Mouse (Mus musculus) liver, embryonic 11.5 days (tissue): Measurements from ENCODE around the gene Ppp1r9a. TPM values are rescaled to one million over a fixed set of nuclear protein-coding genes. Genes with fewer than 3 reads are reported as not detected.

Experiments
- ATAC-seq: fragments of 200-750 bp; cut with Nextera tagmentation; replicated peaks from 2 replicates; pipeline ENCODE4 v1.8.0; 2017; ENCODE audit warnings: moderate number of reproducible peaks, mild to moderate bottlenecking, moderate TSS enrichment, moderate library complexity; ENCODE audit not compliant: low FRiP score
- DNase-seq: peaks from one replicate; pipeline ENCODE4 v3.0.0-alpha.2; 2017; ENCODE audit warnings: low spot score
- H3K27ac ChIP-seq: fragments of 300-500 bp; sonication (generic); 2 replicates; pipeline ENCODE4 v1.5.1; 2014; ENCODE audit warnings: mild to moderate bottlenecking, low read depth, low read length, control low read depth
- H3K27me3 ChIP-seq: fragments of 300-500 bp; sonication (generic); replicated peaks from 2 replicates; pipeline ENCODE4 v1.6.1; 2014; ENCODE audit warnings: low read length, mixed read lengths; ENCODE audit not compliant: control insufficient read depth, insufficient read depth
- H3K36me3 ChIP-seq: fragments of 300-500 bp; sonication (generic); 2 replicates; pipeline ENCODE4 v1.6.1; 2014; ENCODE audit warnings: mild to moderate bottlenecking, low read length, moderate library complexity, mixed read lengths; ENCODE audit not compliant: control insufficient read depth, insufficient read depth
- H3K4me1 ChIP-seq: fragments of 300-500 bp; sonication (generic); replicated peaks from 2 replicates; pipeline ENCODE4 v1.6.1; 2014; ENCODE audit warnings: low read length, mixed read lengths; ENCODE audit not compliant: control insufficient read depth, insufficient read depth
- H3K4me2 ChIP-seq: fragments of 300-500 bp; sonication (generic); 2 replicates; pipeline ENCODE4 v1.6.1; 2014; ENCODE audit warnings: mild to moderate bottlenecking, control low read depth, moderate library complexity
- H3K4me3 ChIP-seq: fragments of 300-500 bp; sonication (generic); 2 replicates; pipeline ENCODE4 v1.5.1; 2014; ENCODE audit warnings: low read depth, low read length, control low read depth
- H3K9ac ChIP-seq: fragments of 300-500 bp; sonication (generic); 2 replicates; pipeline ENCODE4 v1.6.1; 2014; ENCODE audit warnings: low read depth, low read length, control low read depth
- H3K9me3 ChIP-seq: fragments of 300-500 bp; sonication (generic); 2 replicates; pipeline ENCODE4 v1.6.1; 2016; ENCODE audit warnings: low read length, inconsistent platforms, mixed read lengths; ENCODE audit not compliant: control insufficient read depth
- WGBS: fragments of 180-500 bp; shearing (Covaris S2); extraction: QIAGEN DNeasy Blood & Tissue Kit; methylation state at CpG from one replicate; pipeline ENCODE4 v1.1.7; 2014; 5-methylcytosine and 5-hydroxymethylcytosine counted together
- polyA plus RNA-seq: library from polyadenylated mRNA; unstranded; fragments of >200 nt; fragmentation: Nextera tagmentation; extraction: Ambion mirVana; gene quantifications from 2 replicates; pipeline ENCODE4 v1.2.1, GENCODE M21; 2014

The Ppp1r9a gene
- polyA plus RNA-seq, 1 experiment from 2014 or later, result 17.6 TPM

DNA sequence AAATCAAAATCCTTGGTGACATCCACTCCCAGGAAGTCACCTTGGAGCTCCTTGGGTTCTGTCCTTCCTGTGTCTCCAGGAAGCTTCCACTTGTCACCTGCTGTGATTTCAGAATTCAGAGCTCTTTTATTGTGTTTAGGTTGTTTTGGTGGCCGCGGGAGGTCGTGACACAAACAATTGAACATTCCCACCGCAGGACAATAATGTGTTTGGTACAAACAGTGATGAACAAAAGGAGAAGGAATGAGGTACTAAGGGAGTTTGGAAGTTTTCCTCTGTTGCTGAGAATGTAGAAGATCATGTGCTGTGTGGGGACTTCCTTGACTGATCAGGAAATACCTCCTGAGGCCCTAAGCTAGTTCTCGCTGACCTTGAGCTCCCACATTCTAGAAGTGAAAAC lies 116.5 kb downstream of the Ppp1r9a start:
- Histone ChIP-seq H3K4me2 (no peak overlapping the region), H3K27ac (no peak overlapping the region), H3K9ac (no peak overlapping the region), H3K4me1 (0 out of 2 replicates have a peak, but pooled peaks cover 4% of the 10 kb centered on the region), H3K4me3 (no peak overlapping the region), H3K9me3 (no peaks in the 10 kb centered on the region), H3K27me3 (no peaks in the 10 kb centered on the region), H3K36me3 (no peaks in the 10 kb centered on the region)
- ATAC-seq (no peak), DNase-seq (no peak)
- 61% methylated on average over 5 of the region's 5 CpGs for WGBS

DNA sequence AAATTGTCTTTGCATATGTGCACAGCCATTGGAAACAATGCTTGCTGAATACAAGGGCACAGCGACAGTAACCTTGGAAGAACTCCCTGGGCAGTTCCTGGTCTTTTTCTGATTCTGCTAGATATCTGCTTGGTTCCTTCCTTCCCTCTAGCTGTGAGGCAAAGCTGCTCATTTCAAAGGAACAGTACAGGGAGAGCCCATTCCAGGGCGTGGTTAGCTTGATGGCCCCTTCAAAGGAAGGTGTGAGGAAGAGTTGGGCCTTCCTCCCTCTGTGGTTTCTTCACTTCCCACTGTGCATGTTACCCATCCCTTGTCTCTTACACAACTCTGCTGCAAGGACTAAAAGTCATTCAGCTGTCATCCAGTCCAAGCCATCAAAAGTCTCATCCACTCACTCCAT lies 117.3 kb downstream of the Ppp1r9a start:
- H3K36me3 ChIP-seq, result no peaks in the 10 kb centered on the region
- H3K27me3 ChIP-seq, result no peaks in the 10 kb centered on the region
- H3K4me1 ChIP-seq, result 0 out of 2 replicates have a peak, but pooled peaks cover 4% of the 10 kb centered on the region
- no peaks in the 10 kb centered on the region for H3K9me3 ChIP-seq
- 62% methylated on average over 2 of the region's 2 CpGs for WGBS
- H3K9ac ChIP-seq, result no peak overlapping the region
- no peak overlapping the region for H3K4me2 ChIP-seq
- H3K4me3 ChIP-seq, result no peak overlapping the region
- ATAC-seq (no peak), DNase-seq (no peak)
- H3K27ac ChIP-seq, result no peak overlapping the region

DNA sequence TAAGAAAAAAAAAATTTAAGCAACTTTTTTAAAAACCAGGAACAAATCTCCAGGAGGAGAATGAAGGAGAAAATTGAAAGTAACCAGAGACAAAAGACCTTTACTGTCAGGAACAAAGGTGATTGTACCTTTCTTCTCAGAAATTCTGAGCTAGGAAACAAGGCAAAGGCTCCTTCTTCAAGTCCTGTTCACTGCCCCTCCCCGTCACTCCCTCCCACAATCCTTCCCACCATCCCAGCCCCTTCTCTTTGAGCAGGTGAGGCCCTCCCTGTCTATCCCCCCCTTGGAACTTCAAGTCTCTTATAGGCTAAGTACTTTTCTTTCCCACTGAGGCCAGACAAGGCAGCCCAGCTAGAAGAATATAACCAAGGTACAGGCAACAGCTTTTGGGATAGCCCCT lies 117.8 kb downstream of the Ppp1r9a start:
- WGBS, result 86% methylated on average over 1 of the region's 1 CpGs
- no peaks in the 10 kb centered on the region for H3K36me3 ChIP-seq
- no peak overlapping the region for H3K27ac ChIP-seq
- 0 out of 2 replicates have a peak, but pooled peaks cover 4% of the 10 kb centered on the region for H3K4me1 ChIP-seq
- no peaks in the 10 kb centered on the region for H3K9me3 ChIP-seq
- no peak overlapping the region for H3K9ac ChIP-seq
- DNase-seq (no peak), ATAC-seq (no peak)
- H3K4me3 ChIP-seq, result no peak overlapping the region
- H3K4me2 ChIP-seq, result no peak overlapping the region
- no peaks in the 10 kb centered on the region for H3K27me3 ChIP-seq

- Histone ChIP-seq H3K36me3 (no peaks in the 10 kb centered on the region), H3K27ac (no peak overlapping the region), H3K27me3 (no peaks in the 10 kb centered on the region), H3K9me3 (no peaks in the 10 kb centered on the region), H3K4me1 (0 out of 2 replicates have a peak, but pooled peaks cover 4% of the 10 kb centered on the region), H3K4me2 (no peak overlapping the region), H3K4me3 (no peak overlapping the region), H3K9ac (no peak overlapping the region)
- ATAC-seq (no peak), DNase-seq (no peak)
- WGBS, result 56% methylated on average over 5 of the region's 5 CpGs
Measured at GRCm38 (mm10) chr6:5022677-5023076, 120.0 kb downstream of the Ppp1r9a start.

GRCm38 (mm10) chr6:5024893-5025292 lies 122.2 kb downstream of the Ppp1r9a start:
- Histone ChIP-seq H3K4me3 (no peak overlapping the region), H3K36me3 (no peaks in the 10 kb centered on the region), H3K27me3 (no peaks in the 10 kb centered on the region), H3K9ac (no peak overlapping the region), H3K27ac (no peak overlapping the region), H3K4me1 (peaks cover 2% of the 10 kb centered on the region; the same call in 1 of the 2 replicates), H3K4me2 (no peak overlapping the region), H3K9me3 (no peaks in the 10 kb centered on the region)
- 90% methylated on average over 7 of the region's 7 CpGs for WGBS
- DNase-seq (no peak), ATAC-seq (no peak)

GRCm38 (mm10) chr6:5026772-5027171 lies 124.1 kb downstream of the Ppp1r9a start:
- Histone ChIP-seq H3K9ac (no peak overlapping the region), H3K4me1 (peaks cover 2% of the 10 kb centered on the region; the same call in 1 of the 2 replicates), H3K9me3 (no peaks in the 10 kb centered on the region), H3K36me3 (no peaks in the 10 kb centered on the region), H3K27ac (no peak overlapping the region), H3K4me2 (no peak overlapping the region), H3K4me3 (no peak overlapping the region), H3K27me3 (no peaks in the 10 kb centered on the region)
- DNase-seq, result no peak
- no peak for ATAC-seq
- 83% methylated on average over 3 of the region's 3 CpGs for WGBS

DNA sequence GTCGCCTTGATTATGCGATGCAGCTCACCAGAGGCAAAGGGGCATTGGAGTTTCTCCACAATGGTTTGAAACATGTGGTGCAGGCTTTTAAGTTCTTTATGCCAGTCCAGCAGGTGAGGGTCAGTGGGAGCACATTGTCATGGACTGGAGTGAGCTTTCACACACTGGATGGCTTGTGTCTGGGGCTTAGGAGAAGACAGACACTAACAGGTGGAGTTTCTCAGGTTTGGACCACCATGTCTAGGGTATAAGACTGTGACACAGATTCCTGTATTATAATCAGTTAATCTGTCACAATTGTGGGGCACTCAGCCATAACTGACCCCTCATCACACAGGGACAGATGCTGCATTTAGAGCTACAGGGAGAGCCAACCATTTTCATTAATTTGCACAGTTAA lies 124.5 kb downstream of the Ppp1r9a start:
- no peak for ATAC-seq
- Histone ChIP-seq H3K27me3 (no peaks in the 10 kb centered on the region), H3K36me3 (no peaks in the 10 kb centered on the region), H3K4me3 (no peak overlapping the region), H3K27ac (no peak overlapping the region), H3K9me3 (no peaks in the 10 kb centered on the region), H3K4me1 (peaks cover 2% of the 10 kb centered on the region; the same call in 1 of the 2 replicates), H3K4me2 (no peak overlapping the region), H3K9ac (no peak overlapping the region)
- DNase-seq, result no peak
- 94% methylated on average over 2 of the region's 2 CpGs for WGBS

DNA sequence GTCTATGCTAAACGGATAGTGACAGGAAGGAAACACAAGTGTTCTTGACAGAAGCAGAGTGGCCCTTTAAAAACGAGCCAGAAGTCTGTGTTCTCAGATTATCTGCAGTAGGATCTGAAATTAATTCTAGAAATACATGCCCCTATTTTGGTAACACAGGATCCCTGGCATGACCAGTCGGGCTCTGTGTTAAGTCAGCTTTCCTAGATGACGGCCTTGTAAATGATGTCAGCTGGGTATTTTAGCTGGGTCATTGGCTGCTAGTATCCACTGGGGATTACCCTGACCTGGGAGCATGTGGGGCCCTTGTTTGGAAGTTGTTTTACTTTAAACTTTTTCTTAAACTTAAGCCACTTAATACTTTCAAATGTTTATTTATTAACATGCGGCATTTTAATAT lies 125.1 kb downstream of the Ppp1r9a start:
- H3K9ac ChIP-seq, result no peak overlapping the region
- H3K27ac ChIP-seq, result no peak overlapping the region
- H3K4me3 ChIP-seq, result no peak overlapping the region
- no peak overlapping the region for H3K4me2 ChIP-seq
- ATAC-seq (no peak), DNase-seq (no peak)
- 56% methylated on average over 5 of the region's 5 CpGs for WGBS
- no peaks in the 10 kb centered on the region for H3K9me3 ChIP-seq
- H3K4me1 ChIP-seq, result peaks cover 2% of the 10 kb centered on the region; the same call in 1 of the 2 replicates
- no peaks in the 10 kb centered on the region for H3K36me3 ChIP-seq
- H3K27me3 ChIP-seq, result no peaks in the 10 kb centered on the region

DNA sequence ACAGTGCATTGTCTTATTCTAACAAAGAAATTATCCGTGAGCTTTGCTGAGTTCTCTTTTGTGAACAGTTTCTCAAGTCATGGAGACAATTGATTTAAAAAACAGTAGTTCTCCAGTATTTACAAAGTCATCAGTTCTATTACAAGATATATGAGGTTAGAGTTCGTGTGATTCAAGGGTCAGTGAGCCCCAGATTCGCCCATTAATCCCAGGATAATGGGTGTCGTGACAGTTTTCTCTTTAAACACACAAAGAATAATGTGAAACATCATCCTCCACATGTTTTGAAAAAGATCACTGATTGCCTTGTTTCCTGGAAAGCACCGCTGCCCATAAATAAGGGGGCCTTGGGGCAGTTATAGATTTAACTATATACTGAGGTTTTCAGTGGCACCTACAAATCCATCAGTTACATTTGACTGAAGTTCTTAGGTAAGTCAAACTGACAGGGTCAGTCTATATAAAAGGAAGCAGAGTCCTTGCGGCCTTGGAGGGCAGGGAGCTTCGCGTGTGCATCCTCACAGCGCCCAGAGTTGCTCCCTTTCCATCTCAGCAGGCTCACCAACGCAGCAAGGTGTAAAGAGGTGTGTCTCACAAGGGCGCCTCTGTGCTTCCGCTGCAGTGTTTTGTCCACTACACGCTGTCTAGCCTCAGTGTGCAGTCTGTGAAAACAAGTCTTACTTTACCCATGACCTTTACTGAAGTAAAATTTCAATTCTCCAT lies 126.6 kb downstream of the Ppp1r9a start:
- Histone ChIP-seq H3K9me3 (no peaks in the 10 kb centered on the region), H3K27me3 (no peaks in the 10 kb centered on the region), H3K36me3 (no peaks in the 10 kb centered on the region), H3K27ac (no peak overlapping the region), H3K9ac (no peak overlapping the region), H3K4me1 (peaks cover 2% of the 10 kb centered on the region; the same call in 1 of the 2 replicates), H3K4me3 (no peak overlapping the region), H3K4me2 (no peak overlapping the region)
- ATAC-seq, result no peak
- no peak for DNase-seq
- WGBS, result 79% methylated on average over 13 of the region's 13 CpGs
